Mouse (Mus musculus): ENCODE results near the gene Eya2. TPM values are rescaled to one million over a fixed set of nuclear protein-coding genes. Genes with fewer than 3 reads are reported as not detected.

Eya2 gene
- total and polyA plus RNA-seq, 3 experiments = not detected

GRCm38 (mm10) chr2:165740381-165740780 is 145.5 kb downstream of the Eya2 start:
- H3K36me3 ChIP-seq (ENCODE audit: control insufficient read depth in 1 of 2, insufficient read depth in 2 of 2, low read length in 2 of 2) = no peaks in the 10 kb centered on the region
- no peaks in the 10 kb centered on the region; a peak in 1 of 4 replicates for H3K27me3 ChIP-seq (ENCODE audit: control insufficient read depth in 1 of 2, insufficient read depth in 2 of 2, low read length in 2 of 2)
- no peaks in the 10 kb centered on the region for H3K79me2 ChIP-seq (ENCODE audit: control insufficient read depth, insufficient read depth, low read length, poor library complexity)
- H3K9me3 ChIP-seq (replicated peaks; ENCODE audit: insufficient read depth, low read length) = no peaks in the 10 kb centered on the region
- TF ChIP-seq USF2 (IDR thresholded peaks at IDR 0.05; ENCODE audit: borderline replicate concordance in 1 of 2, insufficient read depth in 1 of 2, low read depth in 1 of 2, low read length in 2 of 2) (no peak), CTCF (IDR thresholded peaks at IDR 0.05 in 2 of 3, conservative IDR thresholded peaks at IDR 0.05 in 1 of 3; ENCODE audit: control insufficient read depth in 1 of 3, insufficient read depth in 1 of 3, low read depth in 2 of 3, low read length in 3 of 3, poor library complexity in 1 of 3, severe bottlenecking in 1 of 3) (no peak), TCF12 (IDR thresholded peaks at IDR 0.05; ENCODE audit: low read depth, low read length) (no peak), GABPA (IDR thresholded peaks at IDR 0.05; ENCODE audit: low read depth, low read length) (no peak), TBP (IDR thresholded peaks at IDR 0.05; ENCODE audit: low read depth, low read length) (no peak), ELF1 (IDR thresholded peaks at IDR 0.05; ENCODE audit: low read depth, low read length) (no peak), MXI1 (IDR thresholded peaks at IDR 0.05; ENCODE audit: low read depth, low read length) (no peak), ZKSCAN1 (IDR thresholded peaks at IDR 0.05; ENCODE audit: low read depth, low read length) (no peak), CHD1 (IDR thresholded peaks at IDR 0.05; ENCODE audit: low read depth, low read length) (no peak), KAT2A (conservative IDR thresholded peaks at IDR 0.05; ENCODE audit: low read depth, low read length) (no peak), SIN3A (IDR thresholded peaks at IDR 0.05; ENCODE audit: low read length) (no peak), MAZ (IDR thresholded peaks at IDR 0.05; ENCODE audit: low read depth, low read length) (no peak), MYC (IDR thresholded peaks at IDR 0.05; ENCODE audit: low read depth, low read length) (no peak), MYB (IDR thresholded peaks at IDR 0.05; ENCODE audit: low read depth, low read length) (no peak), UBTF (IDR thresholded peaks at IDR 0.05; ENCODE audit: borderline replicate concordance, insufficient read depth, low read depth, low read length) (no peak)
- no peak for DNase-seq (ENCODE audit: low read depth, low spot score)
- H3K4me1 ChIP-seq (ENCODE audit: control insufficient read depth in 1 of 2, insufficient read depth in 2 of 2, low read length in 2 of 2) = no peaks in the 10 kb centered on the region
- no peak overlapping the region for H3K4me3 ChIP-seq (ENCODE audit: control insufficient read depth in 1 of 2, insufficient read depth in 1 of 2, low read depth in 2 of 2, low read length in 2 of 2)
- no peak overlapping the region for H3K27ac ChIP-seq (ENCODE audit: control insufficient read depth, low read depth, low read length)
- H3K9ac ChIP-seq (ENCODE audit: control insufficient read depth, low read depth, low read length, poor library complexity, severe bottlenecking) = no peak overlapping the region

GRCm38 (mm10) chr2:165740982-165741381 is 146.2 kb downstream of the Eya2 start:
- Histone ChIP-seq H3K9me3 (replicated peaks; ENCODE audit: insufficient read depth, low read length) (no peaks in the 10 kb centered on the region), H3K36me3 (ENCODE audit: control insufficient read depth in 1 of 2, insufficient read depth in 2 of 2, low read length in 2 of 2) (no peaks in the 10 kb centered on the region), H3K4me3 (ENCODE audit: control insufficient read depth in 1 of 2, insufficient read depth in 1 of 2, low read depth in 2 of 2, low read length in 2 of 2) (no peak overlapping the region), H3K4me1 (ENCODE audit: control insufficient read depth in 1 of 2, insufficient read depth in 2 of 2, low read length in 2 of 2) (no peaks in the 10 kb centered on the region), H3K27ac (ENCODE audit: control insufficient read depth, low read depth, low read length) (no peak overlapping the region), H3K27me3 (ENCODE audit: control insufficient read depth in 1 of 2, insufficient read depth in 2 of 2, low read length in 2 of 2) (no peaks in the 10 kb centered on the region; a peak in 1 of 4 replicates), H3K79me2 (ENCODE audit: control insufficient read depth, insufficient read depth, low read length, poor library complexity) (no peaks in the 10 kb centered on the region), H3K9ac (ENCODE audit: control insufficient read depth, low read depth, low read length, poor library complexity, severe bottlenecking) (no peak overlapping the region)
- TF ChIP-seq GABPA (IDR thresholded peaks at IDR 0.05; ENCODE audit: low read depth, low read length) (no peak), HCFC1 (IDR thresholded peaks at IDR 0.05; ENCODE audit: low read depth, low read length) (no peak), USF2 (IDR thresholded peaks at IDR 0.05; ENCODE audit: borderline replicate concordance in 1 of 2, insufficient read depth in 1 of 2, low read depth in 1 of 2, low read length in 2 of 2) (no peak), ELF1 (IDR thresholded peaks at IDR 0.05; ENCODE audit: low read depth, low read length) (no peak), CTCF (IDR thresholded peaks at IDR 0.05 in 2 of 3, conservative IDR thresholded peaks at IDR 0.05 in 1 of 3; ENCODE audit: control insufficient read depth in 1 of 3, insufficient read depth in 1 of 3, low read depth in 2 of 3, low read length in 3 of 3, poor library complexity in 1 of 3, severe bottlenecking in 1 of 3) (no peak), MAZ (IDR thresholded peaks at IDR 0.05; ENCODE audit: low read depth, low read length) (no peak)
- no peak for DNase-seq (ENCODE audit: low read depth, low spot score)
